In genomic region chr12:30584356-30584740, GRCm38 (mm10) we compare ENCODE assay signal across 8 mouse cellular contexts. TPM values are rescaled to one million over a fixed set of nuclear protein-coding genes. Genes with fewer than 3 reads are reported as not detected.
DNase-seq lines count a peak whose midpoint lies in the region; ATAC-seq and TF ChIP-seq lines count a peak whose summit lies in the region.

Tmem18 (plus strand) TSS chr12:30584426.

- no peak for TF ChIP-seq CTCF in C2C12 (IDR thresholded peaks at IDR 0.05; ENCODE audit: control insufficient read depth, insufficient read depth, insufficient read length)
- no peak for TF ChIP-seq CTCF in brain, embryonic 14.5 days (IDR thresholded peaks at IDR 0.05; ENCODE audit: borderline replicate concordance, extremely low read depth, insufficient read depth, insufficient read length)
- TF ChIP-seq CTCF in liver, adult 2 months (IDR thresholded peaks at IDR 0.05; ENCODE audit: low read depth, low read length), result no peak

- ATAC-seq in heart, embryonic 11.5 days (replicated peaks; ENCODE audit: insufficient number of reproducible peaks, low FRiP score, low TSS enrichment), result peak; percentile 88
- ATAC-seq in kidney, embryonic 16.5 days (ENCODE audit: low FRiP score, low TSS enrichment), result peak; percentile 91

- H3ac ChIP-seq in C2C12 (ENCODE audit: control insufficient read depth, insufficient read length, low read depth), result peak within 1 kb of the TSS; percentile 84
- H3ac ChIP-seq in myocyte (ENCODE audit: control insufficient read depth, insufficient read length), result peak within 1 kb of the TSS; percentile 51

- peak within 1 kb of the TSS; percentile 92 for H3K9ac ChIP-seq in heart, embryonic 11.5 days (ENCODE audit: low read depth, low read length)
- H3K9ac ChIP-seq in kidney, embryonic 16.5 days (replicated peaks; ENCODE audit: low read length), result peak within 1 kb of the TSS; percentile 89
- peak within 1 kb of the TSS; percentile 88 for H3K9ac ChIP-seq in liver, adult 2 months (ENCODE audit: low read depth, low read length)

- H3K27ac ChIP-seq in heart, embryonic 11.5 days (ENCODE audit: low read depth, low read length), result peak within 1 kb of the TSS; percentile 84
- peak within 1 kb of the TSS; percentile 94 for H3K27ac ChIP-seq in kidney, embryonic 16.5 days (ENCODE audit: low read length)
- H3K27ac ChIP-seq in liver, adult 2 months (replicated peaks; ENCODE audit: insufficient read depth, low read depth, low read length), result peak within 1 kb of the TSS; percentile 65

- peak within 1 kb of the TSS; percentile 94 for H3K4me2 ChIP-seq in heart, embryonic 11.5 days
- H3K4me2 ChIP-seq in kidney, embryonic 16.5 days (replicated peaks; ENCODE audit: low read depth, low read length), result peak within 1 kb of the TSS; percentile 92
- peak within 1 kb of the TSS; percentile 99 for H3K4me2 ChIP-seq in myocyte (ENCODE audit: low read depth)

- peak; percentile 95 for DNase-seq in brain, embryonic 14.5 days (ENCODE audit: low read depth)
- peak; percentile 82 for DNase-seq in liver, adult 2 months (ENCODE audit: extremely low read depth, low read depth, low spot score)
- DNase-seq in splenic B cell, adult 2 months (ENCODE audit: low read depth, low spot score), result peak; percentile 78

- H3K79me2 ChIP-seq in C2C12 (ENCODE audit: control insufficient read depth, insufficient read depth) (peaks cover 10% of the 10 kb centered on the region), myocyte (ENCODE audit: control insufficient read depth, insufficient read depth) (no peaks in the 10 kb centered on the region)
- H3K79me2 ChIP-seq in liver, adult 2 months (ENCODE audit: control insufficient read depth, insufficient read depth, low read length), result no peaks in the 10 kb centered on the region

- H3K79me3 ChIP-seq in C2C12 (ENCODE audit: low read depth), result no peaks in the 10 kb centered on the region

- peaks cover 19% of the 10 kb centered on the region for H3K36me3 ChIP-seq in C2C12 (ENCODE audit: control insufficient read depth, insufficient read depth)
- H3K36me3 ChIP-seq in erythroblast, embryonic 14.5 days (ENCODE audit: control insufficient read depth), result peaks cover 30% of the 10 kb centered on the region
- 0 out of 2 replicates have a peak, but pooled peaks cover 3% of the 10 kb centered on the region for H3K36me3 ChIP-seq in heart, embryonic 11.5 days (ENCODE audit: control insufficient read depth, insufficient read depth, low read length)
- peaks cover 7% of the 10 kb centered on the region; the same call in 1 of the 2 replicates for H3K36me3 ChIP-seq in kidney, embryonic 16.5 days (ENCODE audit: insufficient read depth, low read length)
- peaks cover 18% of the 10 kb centered on the region for H3K36me3 ChIP-seq in liver, adult 2 months (ENCODE audit: control insufficient read depth, insufficient read depth, low read length)
- H3K36me3 ChIP-seq in myocyte (ENCODE audit: control insufficient read depth, insufficient read depth), result peaks cover 4% of the 10 kb centered on the region
- H3K36me3 ChIP-seq in splenic B cell, adult 2 months (ENCODE audit: control insufficient read depth, insufficient read depth, low read length, poor library complexity, severe bottlenecking), result no peaks in the 10 kb centered on the region; the same call in 1 of the 2 replicates

- H3K27me3 ChIP-seq in C2C12 (ENCODE audit: control insufficient read depth, insufficient read depth, insufficient read length) (no peaks in the 10 kb centered on the region), myocyte (ENCODE audit: control insufficient read depth, insufficient read depth, insufficient read length) (no peaks in the 10 kb centered on the region)
- H3K27me3 ChIP-seq in erythroblast, embryonic 14.5 days (ENCODE audit: control insufficient read depth), result no peaks in the 10 kb centered on the region
- no peaks in the 10 kb centered on the region for H3K27me3 ChIP-seq in heart, embryonic 11.5 days (ENCODE audit: control insufficient read depth, insufficient read depth, low read length)
- H3K27me3 ChIP-seq in kidney, embryonic 16.5 days (ENCODE audit: insufficient read depth, low read length), result no peaks in the 10 kb centered on the region
- no peaks in the 10 kb centered on the region for H3K27me3 ChIP-seq in liver, adult 2 months (ENCODE audit: control insufficient read depth, insufficient read depth, low read length)
- H3K27me3 ChIP-seq in splenic B cell, adult 2 months (ENCODE audit: control insufficient read depth, insufficient read depth, low read length, poor library complexity, severe bottlenecking), result no peaks in the 10 kb centered on the region

- under 1% methylated on average over 35 of the region's 35 CpGs for WGBS in heart, embryonic 11.5 days (ENCODE audit: insufficient replicate concordance)
- 0% methylated on average over 35 of the region's 35 CpGs for WGBS in kidney, embryonic 16.5 days
- under 1% methylated on average over 35 of the region's 35 CpGs for WGBS in liver, adult 2 months

- H3K4me3 ChIP-seq in C2C12 (ENCODE audit: insufficient read depth, poor library complexity, severe bottlenecking) (peak within 1 kb of the TSS; percentile 61), myocyte (peak within 1 kb of the TSS; percentile 70)
- H3K4me3 ChIP-seq in erythroblast, embryonic 14.5 days (replicated peaks), result peak within 1 kb of the TSS; percentile 73
- H3K4me3 ChIP-seq in heart, embryonic 11.5 days (ENCODE audit: low read depth, low read length), result peak within 1 kb of the TSS; percentile 77
- H3K4me3 ChIP-seq in kidney, embryonic 16.5 days (ENCODE audit: low read length), result peak within 1 kb of the TSS; percentile 66
- H3K4me3 ChIP-seq in liver, adult 2 months (ENCODE audit: insufficient read depth, low read depth, low read length), result peak within 1 kb of the TSS; percentile 75

- H3K4me1 ChIP-seq in erythroblast, embryonic 14.5 days (ENCODE audit: control insufficient read depth), result peaks cover 20% of the 10 kb centered on the region
- no peaks in the 10 kb centered on the region for H3K4me1 ChIP-seq in heart, embryonic 11.5 days (ENCODE audit: control insufficient read depth, insufficient read depth, low read length)
- peaks cover 17% of the 10 kb centered on the region for H3K4me1 ChIP-seq in kidney, embryonic 16.5 days (ENCODE audit: insufficient read depth, low read length)
- H3K4me1 ChIP-seq in liver, adult 2 months (ENCODE audit: control insufficient read depth, insufficient read depth, low read length), result peaks cover 4% of the 10 kb centered on the region

- no peaks in the 10 kb centered on the region for H3K9me3 ChIP-seq in erythroblast, embryonic 14.5 days (ENCODE audit: control insufficient read depth, low read length)
- no peaks in the 10 kb centered on the region for H3K9me3 ChIP-seq in heart, embryonic 11.5 days (replicated peaks; ENCODE audit: control insufficient read depth, low read length)
- no peaks in the 10 kb centered on the region for H3K9me3 ChIP-seq in kidney, embryonic 16.5 days (ENCODE audit: low read length)

- peak; percentile 68; the same call in 1 of the 2 replicates for TF ChIP-seq POLR2A in brain, embryonic 14.5 days (IDR thresholded peaks at IDR 0.05; ENCODE audit: borderline replicate concordance, extremely low read depth, insufficient read depth, insufficient read length, poor library complexity, severe bottlenecking)
- TF ChIP-seq POLR2A in liver, adult 2 months (IDR thresholded peaks at IDR 0.05; ENCODE audit: extremely low read depth, insufficient read depth, low read length), result peak; percentile 91
- peak; percentile 87 for TF ChIP-seq POLR2A in myocyte (IDR thresholded peaks at IDR 0.05; ENCODE audit: insufficient read length, low read depth)

TF ChIP-seq in C2C12, 6 proteins besides CTCF, POLR2A, EP300 and RAD21:
- TF ChIP-seq FOSL1 (IDR thresholded peaks at IDR 0.05; ENCODE audit: insufficient read depth, low read length, poor library complexity, severe bottlenecking), result no peak
- peak; percentile 17 for TF ChIP-seq MAX (IDR thresholded peaks at IDR 0.05)
TF ChIP-seq in C2C12: peak in this region for 1.

TF ChIP-seq in myocyte, 11 proteins besides CTCF, POLR2A, EP300 and RAD21:
- no peak for TF ChIP-seq USF1 (IDR thresholded peaks at IDR 0.05; ENCODE audit: low read depth)
- peak; percentile 84 for TF ChIP-seq POLR2AphosphoS2 (IDR thresholded peaks at IDR 0.05; ENCODE audit: insufficient read length, low read depth)

RNA-seq across cellular contexts. Expression of gene Tmem18, which starts in this region (rescaled TPM):
- polyA plus RNA-seq in C2C12 (2012; fragmentation: generic; extraction: Trizol), result 6.9 TPM
- polyA plus RNA-seq in brain, embryonic 14.5 days (2012; rRNA removed), result 21.5 and 22.3 TPM in 2 replicates
- 0.18 and 0.31 TPM in 2 replicates for polyA plus RNA-seq in erythroblast, embryonic 14.5 days (2012)
- 13.7 and 15.7 TPM in 2 replicates for polyA plus RNA-seq in heart, embryonic 11.5 days (2014; fragmentation: Nextera tagmentation; extraction: Ambion mirVana)
- polyA plus RNA-seq in kidney, embryonic 16.5 days (2015; fragmentation: Nextera tagmentation; extraction: Ambion mirVana), result 34.8 and 35.7 TPM in 2 replicates
- total RNA-seq in liver, adult 2 months (2014; rRNA removed), result 7.9 and 9.0 TPM in 2 replicates
- polyA plus RNA-seq in liver, adult 2 months (2012; rRNA removed), result 8.7 and 9.3 TPM in 2 replicates
- 5.7 TPM for polyA plus RNA-seq in myocyte (2012; fragmentation: generic; extraction: Trizol)

Comparison
In these comparisons a context has a peak if more than half of its experiments do, and no peak if none do; other contexts are left out.
1. Peak in every context shown above with its lines: DNase-seq, ATAC-seq, H3K4me3 ChIP-seq and H3K27ac ChIP-seq.